Mouse (Mus musculus) adrenal gland, postnatal 14 days (tissue): ENCODE results near the gene Nos1ap. TPM values are rescaled to one million over a fixed set of nuclear protein-coding genes. Genes with fewer than 3 reads are reported as not detected.

ENCODE experiments used
- DNase-seq: peaks from one replicate; pipeline ENCODE4 v3.0.0; 2021; ENCODE audit warnings: mixed read lengths
- total RNA-seq: library from RNA; stranded (reverse); gene quantifications from 2 replicates; pipeline ENCODE4 v1.2.3, GENCODE M21; 2021

Gene Nos1ap
- total RNA-seq, 1 experiment from 2014 or later: 20.0 TPM

GRCm38 (mm10) chr1:170546297-170546696, 43.4 kb downstream of the Nos1ap start:
- DNase-seq: no peak

GRCm38 (mm10) chr1:170545286-170545685, 44.4 kb downstream of the Nos1ap start:
- no peak for DNase-seq

GRCm38 (mm10) chr1:170539507-170539906, 50.2 kb downstream of the Nos1ap start:
- no peak for DNase-seq

GRCm38 (mm10) chr1:170538481-170539061, 51.1 kb downstream of the Nos1ap start:
- DNase-seq: peak; percentile 21

GRCm38 (mm10) chr1:170536344-170536743, 53.3 kb downstream of the Nos1ap start:
- DNase-seq: no peak

- peak; percentile 63 for DNase-seq
Measured at GRCm38 (mm10) chr1:170535221-170535620, 54.4 kb downstream of the Nos1ap start.

- DNase-seq: no peak
Measured at GRCm38 (mm10) chr1:170531286-170531685, 58.4 kb downstream of the Nos1ap start.

- DNase-seq: no peak
Measured at GRCm38 (mm10) chr1:170530456-170530855, 59.2 kb downstream of the Nos1ap start.

- no peak for DNase-seq
Measured at GRCm38 (mm10) chr1:170522891-170523290, 66.8 kb downstream of the Nos1ap start.

GRCm38 (mm10) chr1:170521520-170522205, 68.0 kb downstream of the Nos1ap start:
- peak; percentile 37 for DNase-seq

- DNase-seq: no peak
Measured at GRCm38 (mm10) chr1:170520206-170520605, 69.5 kb downstream of the Nos1ap start.

GRCm38 (mm10) chr1:170519631-170520030, 70.0 kb downstream of the Nos1ap start:
- DNase-seq: no peak

GRCm38 (mm10) chr1:170516182-170516581, 73.5 kb downstream of the Nos1ap start:
- DNase-seq: peak; percentile 83

- no peak for DNase-seq
Measured at GRCm38 (mm10) chr1:170515455-170515854, 74.2 kb downstream of the Nos1ap start.

- DNase-seq: no peak
Measured at GRCm38 (mm10) chr1:170514226-170514625, 75.4 kb downstream of the Nos1ap start.

- DNase-seq: no peak
Measured at GRCm38 (mm10) chr1:170512429-170513097, 77.1 kb downstream of the Nos1ap start.

- DNase-seq: no peak
Measured at GRCm38 (mm10) chr1:170510595-170511240, 78.9 kb downstream of the Nos1ap start.

GRCm38 (mm10) chr1:170506309-170506708, 83.4 kb downstream of the Nos1ap start:
- no peak for DNase-seq

- no peak for DNase-seq
Measured at GRCm38 (mm10) chr1:170505107-170505506, 84.6 kb downstream of the Nos1ap start.

- DNase-seq: no peak
Measured at GRCm38 (mm10) chr1:170504378-170504777, 85.3 kb downstream of the Nos1ap start.

GRCm38 (mm10) chr1:170503277-170503739, 86.4 kb downstream of the Nos1ap start:
- DNase-seq: no peak

GRCm38 (mm10) chr1:170502491-170503276, 87.0 kb downstream of the Nos1ap start:
- no peak for DNase-seq
